In genomic region chr5:105443057-105443815, GRCm38 (mm10) we compare ENCODE assay signal across 9 mouse cellular contexts. TPM values are rescaled to one million over a fixed set of nuclear protein-coding genes. Genes with fewer than 3 reads are reported as not detected.
DNase-seq lines count a peak whose midpoint lies in the region; ATAC-seq and TF ChIP-seq lines count a peak whose summit lies in the region.
"Had no signal": no experiment of that assay in that cellular context is flagged by ENCODE, and none has a peak within 500 bp of the region (broad histone marks: within the 10 kb centered on the region; RNA-seq: fewer than 3 reads in every experiment).

No protein-coding gene starts in this region.

- no peaks in the 10 kb centered on the region for H3K9me3 ChIP-seq in midbrain, embryonic 13.5 days

- H3K4me1 ChIP-seq in heart, adult 2 months (ENCODE audit: control insufficient read depth, insufficient read depth, low read length), result peaks cover 4% of the 10 kb centered on the region
- H3K4me1 ChIP-seq in midbrain, embryonic 13.5 days (replicated peaks), result no peaks in the 10 kb centered on the region

- no peak overlapping the region for H3K4me3 ChIP-seq in gastrocnemius, adult 2 months
- H3K4me3 ChIP-seq in heart, adult 2 months, result no peak overlapping the region
- no peak overlapping the region for H3K4me3 ChIP-seq in midbrain, embryonic 13.5 days (replicated peaks)

- 0 out of 2 replicates have a peak, but pooled peaks cover 2% of the 10 kb centered on the region for H3K79me2 ChIP-seq in heart, adult 2 months (replicated peaks; ENCODE audit: control insufficient read depth, insufficient read depth, low read length)

- no peak for TF ChIP-seq EP300 in heart, adult 2 months (IDR thresholded peaks at IDR 0.05; ENCODE audit: insufficient read depth, low read depth, low read length)

- no peak for TF ChIP-seq POLR2A in heart, adult 2 months (IDR thresholded peaks at IDR 0.05; ENCODE audit: insufficient read depth, low read depth, low read length)

- H3K4me2 ChIP-seq in midbrain, embryonic 13.5 days (replicated peaks), result no peak overlapping the region

- TF ChIP-seq CTCF in gastrocnemius, adult 2 months (IDR thresholded peaks at IDR 0.05), result no peak
- no peak for TF ChIP-seq CTCF in heart, adult 2 months (IDR thresholded peaks at IDR 0.05)

- intact Hi-C loops in gastrocnemius, adult 2 months (cut with DNase I), result no loop called here
- intact Hi-C loops in gastrocnemius, postnatal 14 days (cut with DNase I; ENCODE audit: low total_unique reads), result no loop called here
- intact Hi-C loops in heart, adult 2 months (cut with DNase I), result no loop called here

- no peak for ATAC-seq in midbrain, embryonic 13.5 days

- 39% methylated on average over 11 of the region's 11 CpGs for WGBS in heart, adult 2 months
- WGBS in midbrain, embryonic 13.5 days, result 69% methylated on average over 11 of the region's 11 CpGs

- H3K27me3 ChIP-seq in heart, adult 2 months (ENCODE audit: control insufficient read depth, insufficient read depth, low read length), result no peaks in the 10 kb centered on the region
- H3K27me3 ChIP-seq in midbrain, embryonic 13.5 days, result no peaks in the 10 kb centered on the region
- H3K27me3 ChIP-seq: CH12.LX had no signal

- peak overlapping the region; percentile 43 for H3K27ac ChIP-seq in gastrocnemius, adult 2 months
- H3K27ac ChIP-seq in heart, adult 2 months, result peak overlapping the region; percentile 29
- no peak overlapping the region for H3K27ac ChIP-seq in midbrain, embryonic 13.5 days

- DNase-seq in gastrocnemius, adult 2 months, result no peak
- no peak for DNase-seq in gastrocnemius, postnatal 14 days
- peak; percentile 50 to 56 for DNase-seq in heart, adult 2 months
- peak; percentile 51 for DNase-seq in liver
- DNase-seq in retina, postnatal 7 days (ENCODE audit: low read depth, low spot score), result peak; percentile 14
- DNase-seq in urinary bladder, postnatal 14 days (ENCODE audit: low spot score), result no peak
- DNase-seq in ovary, adult 18-20 months (ENCODE audit: low spot score), result no peak

- H3K36me3 ChIP-seq in heart, adult 2 months (ENCODE audit: control insufficient read depth, insufficient read depth, low read length), result no peaks in the 10 kb centered on the region
- H3K36me3 ChIP-seq in midbrain, embryonic 13.5 days, result no peaks in the 10 kb centered on the region

- H3K9ac ChIP-seq in heart, adult 2 months (ENCODE audit: low read depth, low read length), result no peak overlapping the region
- H3K9ac ChIP-seq in midbrain, embryonic 13.5 days (replicated peaks), result no peak overlapping the region

RNA-seq across cellular contexts. Expression of gene Lrrc8b, which starts 27.7 kb away (rescaled TPM):
- 1 to 10 TPM; 1.4 to 2.1 TPM for total RNA-seq in gastrocnemius, adult 2 months (2021)
- total RNA-seq in gastrocnemius, postnatal 14 days (2021), result 1 to 10 TPM; 5.0 to 5.7 TPM
- 1 to 10 TPM; 4.4 to 5.0 TPM for total RNA-seq in heart, adult 2 months (2021)
- polyA plus RNA-seq in heart, adult 2 months (2012; rRNA removed), result 2.9 and 4.3 TPM in 2 replicates
- polyA plus RNA-seq in midbrain, embryonic 13.5 days (2015; fragmentation: Nextera tagmentation; extraction: Ambion mirVana), result 11.3 and 11.4 TPM in 2 replicates

Comparison
In these comparisons a context has a peak if more than half of its experiments do, and no peak if none do; other contexts are left out.
1. DNase-seq: peak in heart, adult 2 months (2 of 2), liver (single experiment) and retina, postnatal 7 days (single experiment); none in gastrocnemius, adult 2 months (single experiment), gastrocnemius, postnatal 14 days (single experiment), urinary bladder, postnatal 14 days (single experiment) and ovary, adult 18-20 months (single experiment).